Mouse (Mus musculus) urinary bladder, adult 18-20 months (tissue): Measurements from ENCODE around the gene Smarcb1.
"Not testable (repeated sequence)": the region's sequence is repeated elsewhere in the genome, so short reads cannot be mapped to it uniquely, and the experiment has no call there.

Source experiments
- DNase-seq, 2 experiments: peaks; one replicate each; pipeline ENCODE4 v3.0.0; 2022; ENCODE audit warnings: low spot score in 2 of 2, mixed read lengths in 2 of 2

The Smarcb1 gene

GRCm38 (mm10) chr10:75889406-75890153 lies 31.8 kb downstream of the Smarcb1 start:
- DNase-seq, result no peak

- DNase-seq, result not testable (repeated sequence)
These were observed 33.9 kb downstream of the Smarcb1 start for GRCm38 (mm10) chr10:75887504-75887903.

GRCm38 (mm10) chr10:75884742-75885141 lies 36.7 kb downstream of the Smarcb1 start:
- DNase-seq, result no peak

GRCm38 (mm10) chr10:75883232-75883552 lies 38.2 kb downstream of the Smarcb1 start:
- DNase-seq, result peak; percentile 71 to 73

- DNase-seq, result no peak
These were observed 38.8 kb downstream of the Smarcb1 start for GRCm38 (mm10) chr10:75882433-75883231.

- DNase-seq, result no peak
These were observed 39.6 kb downstream of the Smarcb1 start for GRCm38 (mm10) chr10:75881578-75882432.

GRCm38 (mm10) chr10:75880771-75881577 lies 40.4 kb downstream of the Smarcb1 start:
- peak in 1 of 2 experiments; percentile 37 for DNase-seq

- no peak for DNase-seq
These were observed 41.1 kb downstream of the Smarcb1 start for GRCm38 (mm10) chr10:75880351-75880750.

- DNase-seq, result no peak
These were observed 42.6 kb downstream of the Smarcb1 start for GRCm38 (mm10) chr10:75878836-75879235.

GRCm38 (mm10) chr10:75873543-75874170 lies 47.8 kb downstream of the Smarcb1 start:
- no peak for DNase-seq

GRCm38 (mm10) chr10:75872915-75873542 lies 48.4 kb downstream of the Smarcb1 start:
- peak; percentile 39 to 58 for DNase-seq

- peak in 1 of 2 experiments; percentile 25 for DNase-seq
These were observed 49.1 kb downstream of the Smarcb1 start for GRCm38 (mm10) chr10:75872025-75872914.

GRCm38 (mm10) chr10:75861587-75861986 lies 59.8 kb downstream of the Smarcb1 start:
- no peak for DNase-seq

- no peak for DNase-seq
These were observed 60.7 kb downstream of the Smarcb1 start for GRCm38 (mm10) chr10:75860746-75861145.

- DNase-seq, result peak; percentile 78 to 85
These were observed 61.5 kb downstream of the Smarcb1 start, which contains the start of gene Mif for GRCm38 (mm10) chr10:75859786-75860470. Gene Mif (minus strand): TSS chr10:75860240.

- no peak for DNase-seq
These were observed 62.2 kb downstream of the Smarcb1 start for GRCm38 (mm10) chr10:75859107-75859746.

- DNase-seq, result no peak
These were observed 63.8 kb downstream of the Smarcb1 start for GRCm38 (mm10) chr10:75857598-75857997.

- DNase-seq, result no peak
These were observed 64.4 kb downstream of the Smarcb1 start for GRCm38 (mm10) chr10:75856976-75857375.
